Mouse (Mus musculus) kidney, embryonic 14.5 days (tissue): ENCODE measurements at regions not wholly inside any gene's neighbourhood (a gene's known extent, or its start where the extent isn't known, plus 50 kb on each side); places are given as distances from the start of the nearest gene placed in this dataset.
A peak's percentile ranks its signal among the peaks of the same experiment; 100 is the strongest.

Experiments
- ATAC-seq: fragments of 200-750 bp; cut with Nextera tagmentation; 2 replicates; pipeline ENCODE4 v1.8.0; 2017; ENCODE audit warnings: moderate number of reproducible peaks, mild to moderate bottlenecking, moderate TSS enrichment, moderate library complexity; ENCODE audit not compliant: low FRiP score, low TSS enrichment
- H3K27ac ChIP-seq: fragments of 300-500 bp; sonication (generic); 2 replicates; pipeline ENCODE4 v1.5.1; 2014; ENCODE audit warnings: low read depth, mild to moderate bottlenecking, low read length, moderate library complexity, mixed read lengths
- H3K27me3 ChIP-seq: fragments of 300-500 bp; sonication (generic); 2 replicates; pipeline ENCODE4 v1.6.1; 2014; ENCODE audit warnings: mild to moderate bottlenecking, low read length; ENCODE audit not compliant: control insufficient read depth, insufficient read depth
- H3K36me3 ChIP-seq: fragments of 300-500 bp; sonication (generic); 2 replicates; pipeline ENCODE4 v1.6.1; 2014; ENCODE audit warnings: low read length, mixed read lengths; ENCODE audit not compliant: control insufficient read depth, insufficient read depth
- H3K4me1 ChIP-seq: fragments of 300-500 bp; sonication (generic); 2 replicates; pipeline ENCODE4 v1.6.1; 2014; ENCODE audit warnings: low read length, mixed read lengths; ENCODE audit not compliant: control insufficient read depth, insufficient read depth
- H3K4me2 ChIP-seq: fragments of 300-500 bp; sonication (generic); replicated peaks from 2 replicates; pipeline ENCODE4 v1.6.1; 2014; ENCODE audit warnings: low read depth, mild to moderate bottlenecking, low read length
- H3K4me3 ChIP-seq: fragments of 300-500 bp; sonication (generic); 2 replicates; pipeline ENCODE4 v1.5.1; 2014; ENCODE audit warnings: mild to moderate bottlenecking, low read length
- H3K9ac ChIP-seq: fragments of 300-500 bp; sonication (generic); 2 replicates; pipeline ENCODE4 v1.6.1; 2014; ENCODE audit warnings: low read depth, mild to moderate bottlenecking, low read length, moderate library complexity
- H3K9me3 ChIP-seq: fragments of 300-500 bp; sonication (generic); 2 replicates; pipeline ENCODE4 v1.6.1; 2016; ENCODE audit warnings: low read length; ENCODE audit not compliant: control insufficient read depth
- WGBS: fragments of 180-500 bp; shearing (Covaris S2); extraction: QIAGEN DNeasy Blood & Tissue Kit; methylation state at CpG from one replicate; pipeline ENCODE4 v1.1.7; 2014; 5-methylcytosine and 5-hydroxymethylcytosine counted together

GRCm38 (mm10) chr3:151893421-151894235, 56.2 kb upstream of the Ptgfr start:
- no peak overlapping the region for H3K9ac ChIP-seq
- H3K4me2 ChIP-seq = no peak overlapping the region
- WGBS = 75% methylated on average over 11 of the region's 11 CpGs
- H3K9me3 ChIP-seq = no peaks in the 10 kb centered on the region
- H3K4me3 ChIP-seq = no peak overlapping the region
- no peak overlapping the region for H3K27ac ChIP-seq
- no peak for ATAC-seq
- H3K4me1 ChIP-seq = peaks cover 15% of the 10 kb centered on the region
- no peaks in the 10 kb centered on the region for H3K36me3 ChIP-seq
- H3K27me3 ChIP-seq = no peaks in the 10 kb centered on the region

GRCm38 (mm10) chr3:151891760-151892253, 54.4 kb upstream of the Ptgfr start:
- Histone ChIP-seq H3K27ac (peak overlapping the region; percentile 42), H3K36me3 (no peaks in the 10 kb centered on the region), H3K27me3 (no peaks in the 10 kb centered on the region), H3K4me1 (peaks cover 15% of the 10 kb centered on the region), H3K4me3 (no peak overlapping the region), H3K9ac (no peak overlapping the region), H3K9me3 (no peaks in the 10 kb centered on the region), H3K4me2 (no peak overlapping the region)
- 8% methylated on average over 6 of the region's 6 CpGs for WGBS
- peak; percentile 91 for ATAC-seq

- H3K4me1 ChIP-seq = peaks cover 15% of the 10 kb centered on the region
- WGBS = 71% methylated on average over 3 of the region's 3 CpGs
- ATAC-seq = no peak
- no peak overlapping the region for H3K4me2 ChIP-seq
- peak overlapping the region; percentile 32; the same call in 1 of the 2 replicates for H3K27ac ChIP-seq
- no peak overlapping the region for H3K9ac ChIP-seq
- no peaks in the 10 kb centered on the region for H3K27me3 ChIP-seq
- no peaks in the 10 kb centered on the region for H3K36me3 ChIP-seq
- no peaks in the 10 kb centered on the region for H3K9me3 ChIP-seq
- no peak overlapping the region for H3K4me3 ChIP-seq
Measured at GRCm38 (mm10) chr3:151891336-151891735, 53.9 kb upstream of the Ptgfr start.

GRCm38 (mm10) chr3:151889738-151890137, 52.3 kb upstream of the Ptgfr start:
- 39% methylated on average over 8 of the region's 8 CpGs for WGBS
- Histone ChIP-seq H3K9ac (no peak overlapping the region), H3K27ac (no peak overlapping the region), H3K9me3 (no peaks in the 10 kb centered on the region), H3K4me1 (peaks cover 15% of the 10 kb centered on the region), H3K4me2 (no peak overlapping the region), H3K27me3 (no peaks in the 10 kb centered on the region), H3K4me3 (no peak overlapping the region), H3K36me3 (no peaks in the 10 kb centered on the region)
- ATAC-seq = no peak
